Mouse (Mus musculus): Measurements from ENCODE around the gene Fdx1.

Fdx1 gene

GRCm38 (mm10) chr9:51966373-51966772, 3.0 kb upstream of the Fdx1 start:
- in situ Hi-C loops (cut with MboI, MseI) = loop anchor here (5.0 to 25.0 kb wide), 4 partner anchors 126 to 1818 kb away; no protein-coding TSS in a partner anchor

DNA sequence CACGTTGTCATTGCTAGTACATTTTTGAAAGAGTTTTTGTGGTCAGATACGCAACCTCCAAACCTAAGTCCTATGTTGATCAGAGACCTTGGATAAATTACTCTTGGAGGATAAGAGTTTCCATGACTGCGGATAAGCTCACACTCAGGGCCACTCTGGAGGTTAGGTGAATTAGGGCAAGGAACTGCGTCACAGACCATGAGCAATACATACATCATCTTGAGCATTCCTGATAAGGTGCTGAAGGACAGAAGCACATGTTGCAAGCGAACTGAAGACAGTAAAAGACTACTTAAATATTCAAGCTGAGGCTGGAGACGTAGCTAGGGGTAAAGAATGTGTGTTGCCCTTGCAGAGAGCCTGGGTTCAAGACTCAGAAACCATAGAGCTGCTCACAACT, 754 bp upstream of the Fdx1 start:
- in situ Hi-C loops (cut with MboI, MseI) = loop anchor here (10.0 to 25.0 kb wide), 2 partner anchors 323 to 1821 kb away; no protein-coding TSS in a partner anchor

DNA sequence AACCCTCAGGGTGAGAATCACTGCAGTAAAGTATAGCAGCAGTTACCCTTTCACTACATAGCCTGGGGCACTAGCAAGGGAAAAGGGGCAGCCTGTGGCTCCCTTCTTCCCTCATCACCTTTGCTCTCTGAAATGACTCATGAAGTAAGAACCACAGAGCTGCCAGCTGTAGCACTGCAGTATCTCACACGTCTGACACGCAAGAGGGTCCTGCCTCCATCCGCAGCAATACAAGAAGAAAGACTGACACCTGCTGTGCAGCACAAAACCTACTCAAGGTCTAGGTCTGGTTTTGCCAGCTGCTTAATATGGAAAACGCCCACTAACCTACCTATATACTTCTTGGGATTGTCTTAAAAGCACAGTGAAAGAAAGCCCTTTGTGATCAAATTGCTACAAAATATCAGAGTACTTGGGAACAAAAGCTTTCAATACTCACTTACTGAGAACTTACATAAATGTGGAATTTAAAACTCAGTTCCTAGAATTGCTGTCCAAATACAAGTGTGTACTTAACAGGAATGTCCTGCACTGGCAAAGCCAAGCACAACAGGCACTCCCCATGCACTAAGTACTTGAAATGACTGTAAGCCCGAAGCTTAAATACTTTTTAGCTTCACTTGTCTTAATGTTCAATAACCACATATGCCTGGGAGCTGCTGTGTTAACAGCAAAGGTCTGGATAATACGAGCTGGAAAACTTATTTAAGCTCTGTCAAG, 2.0 kb downstream of the Fdx1 start:
- in situ Hi-C loops (cut with MboI, MseI) = loop anchor here (10.0 to 25.0 kb wide), 2 partner anchors 326 to 1823 kb away; no protein-coding TSS in a partner anchor

DNA sequence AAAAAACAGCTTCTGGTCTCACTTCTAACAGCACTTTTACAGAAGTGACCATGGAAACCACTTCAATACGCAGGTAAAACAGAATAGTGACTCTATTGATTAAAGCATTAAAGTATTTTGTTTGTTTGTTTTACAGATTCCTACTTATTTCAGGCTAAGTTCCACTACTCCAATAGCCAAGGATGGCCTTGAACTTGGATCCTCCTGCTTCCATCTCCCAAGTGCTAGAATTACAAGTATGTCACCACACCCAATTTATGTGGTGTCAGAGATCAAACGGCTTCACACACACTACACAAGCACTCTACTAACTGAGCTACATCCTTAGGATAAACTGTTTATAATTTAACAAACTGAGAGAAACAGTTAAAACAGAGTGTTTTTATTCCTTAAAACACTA, 3.0 kb downstream of the Fdx1 start:
- in situ Hi-C loops (cut with MboI, MseI) = loop anchor here (10.0 to 25.0 kb wide), 2 partner anchors 327 to 1824 kb away; no protein-coding TSS in a partner anchor

DNA sequence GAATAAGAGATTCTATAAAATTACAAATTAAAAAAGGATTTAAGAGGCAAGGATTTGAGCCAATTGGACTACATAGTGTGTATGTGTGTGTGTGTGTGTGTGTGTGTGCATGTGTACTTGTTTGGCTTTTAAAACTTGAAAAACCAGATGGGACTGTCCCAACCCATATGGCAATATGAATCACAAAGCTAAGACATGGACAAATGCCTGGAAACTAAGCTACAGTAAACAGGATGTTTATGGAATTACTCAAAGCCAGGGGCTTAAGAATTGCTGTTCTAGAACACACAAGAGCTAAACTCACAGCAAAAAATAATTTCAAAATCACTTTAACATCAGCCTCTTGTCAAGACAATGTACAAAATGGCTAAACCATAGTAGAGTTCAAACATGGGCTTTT, 4.4 kb downstream of the Fdx1 start:
- in situ Hi-C loops (cut with MboI, MseI) = loop anchor here in 1 of 2 experiments (25.0 kb wide), 1 partner anchor 328 kb away; no protein-coding TSS in a partner anchor

DNA sequence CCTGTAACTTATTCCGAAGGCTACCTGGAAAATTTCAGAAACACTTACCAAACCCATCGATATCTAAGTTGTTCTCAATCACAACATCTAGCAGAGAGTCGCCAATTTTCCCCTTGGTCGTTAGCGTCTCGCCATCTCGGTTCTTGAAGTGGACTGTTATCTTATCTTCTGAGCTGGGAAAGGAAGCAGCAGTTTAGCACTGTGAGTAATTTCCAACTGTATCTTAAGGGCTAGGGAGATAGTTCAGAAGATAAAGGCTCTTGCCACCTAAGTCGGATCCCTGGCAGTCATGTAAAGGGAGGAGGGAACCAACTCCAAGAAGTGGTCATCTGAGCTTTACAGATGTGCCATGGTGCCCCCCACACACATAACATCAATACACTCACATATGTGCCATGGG, 6.3 kb downstream of the Fdx1 start:
- in situ Hi-C loops (cut with MboI, MseI) = loop anchor here in 1 of 2 experiments (25.0 kb wide), 1 partner anchor 330 kb away; no protein-coding TSS in a partner anchor

DNA sequence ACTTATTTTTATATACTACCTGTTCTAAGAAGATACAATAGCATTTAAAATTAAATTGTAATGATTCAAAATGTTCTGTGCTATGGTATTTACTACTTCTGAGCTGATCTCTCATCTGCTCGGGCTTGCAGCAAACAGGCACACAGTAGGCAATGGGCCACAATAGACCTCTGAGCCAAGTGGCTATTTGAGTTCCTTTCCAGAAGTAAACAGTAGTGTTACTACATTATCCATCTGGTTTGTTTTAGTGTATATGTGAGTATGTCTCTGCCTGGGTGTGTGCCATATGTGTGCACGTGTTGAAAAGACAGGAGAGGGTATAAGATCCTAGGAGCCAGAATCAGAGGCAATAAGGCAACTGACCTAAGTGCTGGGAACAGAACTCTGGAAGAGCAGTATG, 6.9 kb downstream of the Fdx1 start:
- in situ Hi-C loops (cut with MboI, MseI) = loop anchor here in 1 of 2 experiments (25.0 kb wide), 1 partner anchor 331 kb away; no protein-coding TSS in a partner anchor

DNA sequence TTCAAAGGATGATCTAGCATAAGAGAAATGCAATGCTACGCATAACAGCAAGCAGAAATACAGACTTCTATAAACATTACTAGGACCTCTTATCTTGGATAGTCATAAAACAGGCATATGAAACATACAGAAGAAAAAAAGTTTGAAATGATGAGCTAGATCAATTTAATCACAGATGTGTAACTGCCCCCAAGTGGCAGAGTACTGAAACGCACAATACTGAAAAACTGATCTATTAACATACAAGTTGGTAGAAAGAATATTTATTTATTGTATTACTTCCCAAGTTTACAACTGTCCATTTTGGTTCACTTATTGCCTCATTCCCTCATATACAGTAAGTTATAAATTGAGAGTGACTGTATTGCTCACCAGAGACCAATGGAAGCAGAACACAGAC, 12.0 kb downstream of the Fdx1 start:
- in situ Hi-C loops (cut with MboI, MseI) = loop anchor here in 1 of 2 experiments (25.0 kb wide), 1 partner anchor 336 kb away; no protein-coding TSS in a partner anchor

GRCm38 (mm10) chr9:51950667-51951066, 12.7 kb downstream of the Fdx1 start:
- in situ Hi-C loops (cut with MboI, MseI) = loop anchor here in 1 of 2 experiments (25.0 kb wide), 1 partner anchor 337 kb away; no protein-coding TSS in a partner anchor

GRCm38 (mm10) chr9:51950225-51950624, 13.1 kb downstream of the Fdx1 start:
- in situ Hi-C loops (cut with MboI, MseI) = loop anchor here in 1 of 2 experiments (25.0 kb wide), 1 partner anchor 337 kb away; no protein-coding TSS in a partner anchor

GRCm38 (mm10) chr9:51943934-51944333, 19.4 kb downstream of the Fdx1 start:
- in situ Hi-C loops (cut with MboI, MseI) = no loop called here

GRCm38 (mm10) chr9:51934641-51935040, 28.7 kb downstream of the Fdx1 start:
- in situ Hi-C loops (cut with MboI, MseI) = no loop called here

GRCm38 (mm10) chr9:51931997-51932396, 31.4 kb downstream of the Fdx1 start:
- in situ Hi-C loops (cut with MboI, MseI) = no loop called here

DNA sequence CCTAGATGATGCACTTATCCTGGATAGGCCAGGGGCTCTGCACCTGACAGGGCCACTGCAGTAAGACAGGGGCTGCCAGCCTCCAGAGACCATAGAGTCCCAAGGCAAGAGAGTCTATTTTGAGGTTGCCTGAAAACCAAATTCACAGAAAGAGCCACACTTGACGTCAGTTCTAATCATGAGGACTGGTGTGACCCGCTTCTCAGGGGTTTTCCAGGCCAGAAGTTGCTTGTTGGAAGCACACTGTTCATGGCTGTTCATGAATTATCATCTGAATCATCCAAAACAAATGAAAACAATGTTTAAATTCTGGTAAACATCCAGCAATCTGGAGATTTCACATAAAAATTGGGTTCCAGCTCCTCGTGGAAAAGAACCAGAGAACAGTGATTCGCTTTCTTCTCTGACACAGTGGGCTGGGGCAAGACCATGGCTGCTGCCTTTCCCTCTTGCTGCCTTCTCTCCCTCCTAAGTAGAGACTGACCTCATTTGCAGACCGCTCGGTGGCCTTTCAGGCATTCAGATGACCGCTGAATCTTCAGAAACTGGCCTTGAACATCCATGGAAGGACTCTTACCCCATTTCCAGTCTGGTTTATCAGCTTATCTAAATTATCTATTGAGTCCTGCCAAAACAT, 32.2 kb downstream of the Fdx1 start:
- in situ Hi-C loops (cut with MboI, MseI) = no loop called here

- in situ Hi-C loops (cut with MboI, MseI) = no loop called here
Measured at GRCm38 (mm10) chr9:51929972-51930371, 33.4 kb downstream of the Fdx1 start.

DNA sequence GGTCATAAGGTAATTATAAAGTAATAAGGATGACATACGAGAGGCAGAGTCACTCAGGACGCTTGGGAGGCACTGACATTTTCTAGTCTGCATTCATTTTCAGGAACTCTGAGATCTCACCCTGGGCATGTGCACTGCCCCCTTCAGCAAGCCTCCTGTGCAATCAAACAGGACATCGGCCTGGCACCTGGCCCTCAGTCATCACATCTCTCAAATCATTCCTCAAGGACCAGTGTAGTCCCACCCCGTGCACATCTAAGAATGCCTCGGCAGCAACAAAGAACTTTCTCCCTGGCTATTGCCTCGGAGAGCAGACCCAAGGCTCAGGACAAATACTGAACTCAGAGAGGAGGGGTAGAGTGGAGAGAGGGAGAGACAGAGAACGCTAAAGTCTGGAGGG, 34.7 kb downstream of the Fdx1 start:
- in situ Hi-C loops (cut with MboI, MseI) = no loop called here

DNA sequence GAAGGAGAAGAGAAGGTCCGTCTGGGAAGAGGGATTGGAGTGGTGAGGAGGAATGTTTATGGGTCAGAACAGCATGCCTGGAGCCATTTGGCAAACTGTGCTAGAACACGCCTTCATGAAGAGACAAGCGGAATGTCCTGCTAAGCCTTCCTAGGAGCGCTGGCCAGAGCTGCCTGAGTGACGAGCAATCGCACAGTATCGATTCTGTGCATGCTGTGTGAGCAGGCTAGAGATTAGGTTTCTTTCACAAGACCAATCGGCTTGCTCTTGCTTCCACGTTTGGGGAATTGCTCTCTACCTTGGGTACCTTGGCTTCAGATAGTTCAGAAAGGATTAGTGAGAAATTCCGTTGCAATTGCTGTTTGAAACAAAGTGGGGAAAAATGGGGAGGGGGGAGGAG, 35.2 kb downstream of the Fdx1 start:
- in situ Hi-C loops (cut with MboI, MseI) = no loop called here

DNA sequence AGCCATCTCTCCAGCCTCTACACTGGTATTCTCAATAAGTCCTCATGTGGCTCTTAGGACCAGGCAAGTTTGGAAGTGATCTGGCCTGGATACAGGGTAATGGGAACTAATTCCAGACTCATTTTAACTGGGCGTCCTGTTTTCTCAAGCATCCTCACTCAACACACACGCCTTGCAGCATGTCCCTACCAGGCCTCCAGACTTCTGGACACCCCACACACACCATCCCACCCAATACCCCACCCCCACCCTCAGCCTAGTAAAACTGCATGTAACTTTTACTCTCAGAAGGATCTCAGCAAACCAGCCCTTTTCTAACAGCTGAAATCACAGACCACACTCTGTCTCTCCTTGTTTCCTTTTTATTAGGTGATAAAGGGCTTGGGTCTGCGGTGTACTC, 35.7 kb downstream of the Fdx1 start:
- in situ Hi-C loops (cut with MboI, MseI) = no loop called here

GRCm38 (mm10) chr9:51926629-51927028, 36.7 kb downstream of the Fdx1 start:
- in situ Hi-C loops (cut with MboI, MseI) = no loop called here

DNA sequence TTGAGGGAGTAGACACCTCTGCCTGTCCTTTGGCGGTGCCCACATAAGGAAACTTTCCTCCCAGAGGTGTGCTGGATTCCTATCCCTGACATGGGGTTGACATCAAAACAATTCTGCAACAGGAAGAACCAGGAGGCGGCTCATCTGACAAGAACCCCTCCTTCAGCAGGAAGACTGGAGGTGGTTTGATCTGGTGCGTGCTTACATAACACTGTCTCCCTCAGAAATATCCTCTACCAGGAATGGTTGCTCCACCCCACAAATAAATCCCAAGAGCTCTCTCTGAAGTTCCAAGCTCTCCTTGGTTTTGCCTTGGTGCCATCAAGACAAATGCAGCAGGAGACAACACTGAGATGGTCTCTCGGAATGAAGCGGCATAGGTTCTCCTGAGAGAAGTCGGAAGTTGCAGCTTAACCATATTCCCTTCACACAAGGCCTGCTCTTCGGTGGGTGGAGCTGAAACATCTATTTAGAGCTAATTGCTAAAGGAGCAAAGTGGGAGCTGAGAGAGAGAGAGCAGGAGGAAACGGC, 38.7 kb downstream of the Fdx1 start:
- in situ Hi-C loops (cut with MboI, MseI) = loop anchor here in 1 of 2 experiments (25.0 kb wide), 1 partner anchor 762 kb away; the partner anchor contains the start of gene Gm32742

GRCm38 (mm10) chr9:51922756-51923155, 40.6 kb downstream of the Fdx1 start:
- in situ Hi-C loops (cut with MboI, MseI) = loop anchor here in 1 of 2 experiments (25.0 kb wide), 1 partner anchor 760 kb away; the partner anchor contains the start of gene Gm32742

DNA sequence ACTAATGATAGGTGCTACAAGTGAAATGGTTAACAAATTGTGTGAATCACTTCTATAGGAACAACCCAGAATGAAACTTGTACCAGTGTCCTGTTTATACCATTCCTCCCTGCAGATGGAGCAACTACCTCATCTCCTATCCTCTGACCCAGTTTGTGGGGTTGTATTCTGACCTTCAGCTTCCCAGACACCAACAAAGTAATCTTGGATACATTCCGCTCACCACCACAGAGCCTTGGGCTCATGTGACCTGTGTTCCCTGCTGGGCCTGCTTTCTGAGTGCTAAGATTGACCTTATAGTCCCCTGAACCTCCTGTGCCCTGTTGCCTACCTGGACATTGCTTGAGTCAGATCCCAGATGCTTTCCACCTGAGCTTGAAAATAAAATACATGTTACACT, 47.8 kb downstream of the Fdx1 start:
- in situ Hi-C loops (cut with MboI, MseI) = loop anchor here in 1 of 2 experiments (25.0 kb wide), 1 partner anchor 753 kb away; the partner anchor contains the start of gene Gm32742
